Mouse (Mus musculus): Measurements from ENCODE around the gene Cntfr. TPM values are rescaled to one million over a fixed set of nuclear protein-coding genes. Genes with fewer than 3 reads are reported as not detected.

Gene Cntfr
- polyA plus RNA-seq, 1 experiment, result not detected

- Histone ChIP-seq H3K4me1 (ENCODE audit: control insufficient read depth, insufficient read depth, low read length) (peaks cover 19% of the 10 kb centered on the region), H3K4me3 (ENCODE audit: insufficient read depth, low read depth, low read length) (no peak overlapping the region), H3K27ac (ENCODE audit: insufficient read depth, low read depth, low read length) (no peak overlapping the region)
- WGBS, result 92% methylated on average over 18 of the region's 18 CpGs
- TF ChIP-seq CTCF (IDR thresholded peaks at IDR 0.05; ENCODE audit: insufficient read depth, low read depth, low read length) (no peak), POLR2A (IDR thresholded peaks at IDR 0.05; ENCODE audit: insufficient read depth, low read depth, low read length) (no peak)
These were observed 26.1 kb downstream of the Cntfr start for GRCm38 (mm10) chr4:41670836-41671235.

GRCm38 (mm10) chr4:41666646-41667045 lies 30.2 kb downstream of the Cntfr start:
- WGBS, result 79% methylated on average over 11 of the region's 11 CpGs
- TF ChIP-seq POLR2A (IDR thresholded peaks at IDR 0.05; ENCODE audit: insufficient read depth, low read depth, low read length), result no peak
- no peak for TF ChIP-seq CTCF (IDR thresholded peaks at IDR 0.05; ENCODE audit: insufficient read depth, low read depth, low read length)
- Histone ChIP-seq H3K27ac (ENCODE audit: insufficient read depth, low read depth, low read length) (no peak overlapping the region), H3K4me1 (ENCODE audit: control insufficient read depth, insufficient read depth, low read length) (peaks cover 20% of the 10 kb centered on the region), H3K4me3 (ENCODE audit: insufficient read depth, low read depth, low read length) (no peak overlapping the region)

GRCm38 (mm10) chr4:41665009-41665675 lies 31.7 kb downstream of the Cntfr start:
- TF ChIP-seq POLR2A (IDR thresholded peaks at IDR 0.05; ENCODE audit: insufficient read depth, low read depth, low read length) (no peak), CTCF (IDR thresholded peaks at IDR 0.05; ENCODE audit: insufficient read depth, low read depth, low read length) (no peak)
- Histone ChIP-seq H3K27ac (ENCODE audit: insufficient read depth, low read depth, low read length) (no peak overlapping the region), H3K4me3 (ENCODE audit: insufficient read depth, low read depth, low read length) (no peak overlapping the region), H3K4me1 (ENCODE audit: control insufficient read depth, insufficient read depth, low read length) (peaks cover 19% of the 10 kb centered on the region)
- WGBS, result 32% methylated on average over 8 of the region's 8 CpGs

GRCm38 (mm10) chr4:41664533-41664932 lies 32.4 kb downstream of the Cntfr start:
- Histone ChIP-seq H3K4me1 (ENCODE audit: control insufficient read depth, insufficient read depth, low read length) (peaks cover 19% of the 10 kb centered on the region), H3K4me3 (ENCODE audit: insufficient read depth, low read depth, low read length) (no peak overlapping the region), H3K27ac (ENCODE audit: insufficient read depth, low read depth, low read length) (no peak overlapping the region)
- TF ChIP-seq CTCF (IDR thresholded peaks at IDR 0.05; ENCODE audit: insufficient read depth, low read depth, low read length), result no peak
- TF ChIP-seq POLR2A (IDR thresholded peaks at IDR 0.05; ENCODE audit: insufficient read depth, low read depth, low read length), result no peak
- 77% methylated on average over 7 of the region's 7 CpGs for WGBS

- 78% methylated on average over 9 of the region's 9 CpGs for WGBS
- H3K27ac ChIP-seq (ENCODE audit: insufficient read depth, low read depth, low read length), result no peak overlapping the region
- TF ChIP-seq POLR2A (IDR thresholded peaks at IDR 0.05; ENCODE audit: insufficient read depth, low read depth, low read length) (no peak), CTCF (IDR thresholded peaks at IDR 0.05; ENCODE audit: insufficient read depth, low read depth, low read length) (no peak)
- no peak overlapping the region for H3K4me3 ChIP-seq (ENCODE audit: insufficient read depth, low read depth, low read length)
- peaks cover 19% of the 10 kb centered on the region for H3K4me1 ChIP-seq (ENCODE audit: control insufficient read depth, insufficient read depth, low read length)
These were observed 33.3 kb downstream of the Cntfr start for GRCm38 (mm10) chr4:41663614-41664013.

GRCm38 (mm10) chr4:41662723-41663122 lies 34.2 kb downstream of the Cntfr start:
- peaks cover 19% of the 10 kb centered on the region for H3K4me1 ChIP-seq (ENCODE audit: control insufficient read depth, insufficient read depth, low read length)
- no peak overlapping the region for H3K27ac ChIP-seq (ENCODE audit: insufficient read depth, low read depth, low read length)
- TF ChIP-seq CTCF (IDR thresholded peaks at IDR 0.05; ENCODE audit: insufficient read depth, low read depth, low read length) (no peak), POLR2A (IDR thresholded peaks at IDR 0.05; ENCODE audit: insufficient read depth, low read depth, low read length) (no peak)
- WGBS, result 84% methylated on average over 11 of the region's 11 CpGs
- no peak overlapping the region for H3K4me3 ChIP-seq (ENCODE audit: insufficient read depth, low read depth, low read length)

GRCm38 (mm10) chr4:41660851-41661430 lies 35.9 kb downstream of the Cntfr start:
- Histone ChIP-seq H3K27ac (ENCODE audit: insufficient read depth, low read depth, low read length) (no peak overlapping the region), H3K4me1 (ENCODE audit: control insufficient read depth, insufficient read depth, low read length) (peaks cover 15% of the 10 kb centered on the region), H3K4me3 (ENCODE audit: insufficient read depth, low read depth, low read length) (no peak overlapping the region)
- TF ChIP-seq CTCF (IDR thresholded peaks at IDR 0.05; ENCODE audit: insufficient read depth, low read depth, low read length) (no peak), POLR2A (IDR thresholded peaks at IDR 0.05; ENCODE audit: insufficient read depth, low read depth, low read length) (no peak)
- 61% methylated on average over 11 of the region's 11 CpGs for WGBS

GRCm38 (mm10) chr4:41659556-41659955 lies 37.3 kb downstream of the Cntfr start:
- no peak for TF ChIP-seq CTCF (IDR thresholded peaks at IDR 0.05; ENCODE audit: insufficient read depth, low read depth, low read length)
- TF ChIP-seq POLR2A (IDR thresholded peaks at IDR 0.05; ENCODE audit: insufficient read depth, low read depth, low read length), result no peak
- WGBS, result 67% methylated on average over 13 of the region's 13 CpGs
- no peak overlapping the region for H3K4me3 ChIP-seq (ENCODE audit: insufficient read depth, low read depth, low read length)
- peaks cover 2% of the 10 kb centered on the region; the same call in 1 of the 2 replicates for H3K4me1 ChIP-seq (ENCODE audit: control insufficient read depth, insufficient read depth, low read length)
- no peak overlapping the region for H3K27ac ChIP-seq (ENCODE audit: insufficient read depth, low read depth, low read length)

GRCm38 (mm10) chr4:41658566-41659384 lies 38.1 kb downstream of the Cntfr start:
- H3K27ac ChIP-seq (ENCODE audit: insufficient read depth, low read depth, low read length), result no peak overlapping the region
- WGBS, result 59% methylated on average over 25 of the region's 25 CpGs
- H3K4me3 ChIP-seq (ENCODE audit: insufficient read depth, low read depth, low read length), result no peak overlapping the region
- 0 out of 2 replicates have a peak, but pooled peaks cover 2% of the 10 kb centered on the region for H3K4me1 ChIP-seq (ENCODE audit: control insufficient read depth, insufficient read depth, low read length)
- no peak for TF ChIP-seq POLR2A (IDR thresholded peaks at IDR 0.05; ENCODE audit: insufficient read depth, low read depth, low read length)
- no peak for TF ChIP-seq CTCF (IDR thresholded peaks at IDR 0.05; ENCODE audit: insufficient read depth, low read depth, low read length)
